Comparison of ENCODE assay signal across 7 mouse cellular contexts in genomic region chr5:35390848-35391655, GRCm38 (mm10). TPM values are rescaled to one million over a fixed set of nuclear protein-coding genes. Genes with fewer than 3 reads are reported as not detected.
DNase-seq lines count a peak whose midpoint lies in the region; ATAC-seq lines count a peak whose summit lies in the region.

No protein-coding gene starts in this region.

- 3% methylated on average over 22 of the region's 22 CpGs for WGBS in kidney, embryonic 15.5 days
- 2% methylated on average over 22 of the region's 22 CpGs for WGBS in embryonic facial prominence, embryonic 13.5 days
- WGBS in intestine, embryonic 16.5 days = 3% methylated on average over 22 of the region's 22 CpGs
- WGBS in neural tube, embryonic 13.5 days = 2% methylated on average over 22 of the region's 22 CpGs

- H3K27ac ChIP-seq in kidney, embryonic 15.5 days = no peak overlapping the region
- no peak overlapping the region for H3K27ac ChIP-seq in embryonic facial prominence, embryonic 13.5 days
- no peak overlapping the region for H3K27ac ChIP-seq in intestine, embryonic 16.5 days (ENCODE audit: low read length)
- H3K27ac ChIP-seq in neural tube, embryonic 13.5 days (replicated peaks) = no peak overlapping the region

- peaks cover 32% of the 10 kb centered on the region for H3K4me1 ChIP-seq in kidney, embryonic 15.5 days
- H3K4me1 ChIP-seq in embryonic facial prominence, embryonic 13.5 days = peaks cover 28% of the 10 kb centered on the region
- peaks cover 19% of the 10 kb centered on the region for H3K4me1 ChIP-seq in intestine, embryonic 16.5 days (ENCODE audit: control insufficient read depth, insufficient read depth, low read length)
- H3K4me1 ChIP-seq in neural tube, embryonic 13.5 days (replicated peaks) = peaks cover 23% of the 10 kb centered on the region

- peaks cover 100% of the 10 kb centered on the region for H3K27me3 ChIP-seq in kidney, embryonic 15.5 days
- peaks cover 100% of the 10 kb centered on the region for H3K27me3 ChIP-seq in embryonic facial prominence, embryonic 13.5 days
- H3K27me3 ChIP-seq in intestine, embryonic 16.5 days (replicated peaks; ENCODE audit: control insufficient read depth, insufficient read depth, low read length) = peaks cover 100% of the 10 kb centered on the region
- H3K27me3 ChIP-seq in neural tube, embryonic 13.5 days = peaks cover 100% of the 10 kb centered on the region

- H3K9ac ChIP-seq in kidney, embryonic 15.5 days = no peak overlapping the region
- H3K9ac ChIP-seq in embryonic facial prominence, embryonic 13.5 days = peak overlapping the region; percentile 49
- H3K9ac ChIP-seq in intestine, embryonic 16.5 days (ENCODE audit: low read depth, low read length) = no peak overlapping the region
- H3K9ac ChIP-seq in neural tube, embryonic 13.5 days = peak overlapping the region; percentile 54; the same call in 1 of the 2 replicates

- ATAC-seq in kidney, embryonic 15.5 days (replicated peaks; ENCODE audit: low FRiP score) = no peak
- no peak for ATAC-seq in embryonic facial prominence, embryonic 13.5 days (ENCODE audit: insufficient number of reproducible peaks, insufficient read depth, low FRiP score, low TSS enrichment, low read depth)
- ATAC-seq in intestine, embryonic 16.5 days = no peak
- ATAC-seq in neural tube, embryonic 13.5 days (ENCODE audit: low read depth) = no peak

- H3K36me3 ChIP-seq in kidney, embryonic 15.5 days = no peaks in the 10 kb centered on the region
- H3K36me3 ChIP-seq in embryonic facial prominence, embryonic 13.5 days = no peaks in the 10 kb centered on the region
- no peaks in the 10 kb centered on the region for H3K36me3 ChIP-seq in intestine, embryonic 16.5 days (ENCODE audit: control insufficient read depth, insufficient read depth, low read length)
- H3K36me3 ChIP-seq in neural tube, embryonic 13.5 days = no peaks in the 10 kb centered on the region

- DNase-seq in kidney, adult 18-20 months = no peak
- DNase-seq in c-Kit-positive CD71-positive TER-119-positive erythroid progenitor cells, embryonic 14.5 days (ENCODE audit: low spot score) = no peak
- DNase-seq in cerebellum, adult 11 months = no peak

- H3K4me3 ChIP-seq in kidney, embryonic 15.5 days (replicated peaks) = peak overlapping the region; percentile 33
- H3K4me3 ChIP-seq in embryonic facial prominence, embryonic 13.5 days = peak overlapping the region; percentile 43
- no peak overlapping the region; the same call in 1 of the 2 replicates for H3K4me3 ChIP-seq in intestine, embryonic 16.5 days (ENCODE audit: low read length)
- peak overlapping the region; percentile 40 for H3K4me3 ChIP-seq in neural tube, embryonic 13.5 days

- peak overlapping the region; percentile 57 for H3K4me2 ChIP-seq in kidney, embryonic 15.5 days
- peak overlapping the region; percentile 65 for H3K4me2 ChIP-seq in embryonic facial prominence, embryonic 13.5 days
- H3K4me2 ChIP-seq in intestine, embryonic 16.5 days (ENCODE audit: low read depth, low read length) = peak overlapping the region; percentile 45; the same call in 1 of the 2 replicates
- peak overlapping the region; percentile 42 for H3K4me2 ChIP-seq in neural tube, embryonic 13.5 days

- H3K9me3 ChIP-seq in kidney, embryonic 15.5 days (replicated peaks) = no peaks in the 10 kb centered on the region
- no peaks in the 10 kb centered on the region for H3K9me3 ChIP-seq in embryonic facial prominence, embryonic 13.5 days
- H3K9me3 ChIP-seq in intestine, embryonic 16.5 days (ENCODE audit: control insufficient read depth, low read length) = no peaks in the 10 kb centered on the region
- H3K9me3 ChIP-seq in neural tube, embryonic 13.5 days = no peaks in the 10 kb centered on the region

RNA-seq across cellular contexts. Expression of gene Hmx1, which starts 2.1 kb away (rescaled TPM):
- 0.31 and 0.52 TPM in 2 replicates for polyA plus RNA-seq in kidney, embryonic 15.5 days (2015; fragmentation: Nextera tagmentation; extraction: Ambion mirVana)
- 1.1 and 2.2 TPM in 2 replicates for polyA plus RNA-seq in embryonic facial prominence, embryonic 13.5 days (2015; fragmentation: Nextera tagmentation; extraction: Ambion mirVana)
- polyA plus RNA-seq in intestine, embryonic 16.5 days (2015; fragmentation: Nextera tagmentation; extraction: Ambion mirVana) = not detected in 2 replicates
- 8.7 and 12.3 TPM in 2 replicates for polyA plus RNA-seq in neural tube, embryonic 13.5 days (2015; fragmentation: Nextera tagmentation; extraction: Ambion mirVana)

Comparison
In these comparisons a context has a peak if more than half of its experiments do, and no peak if none do; other contexts are left out.
1. H3K9ac ChIP-seq: peak in embryonic facial prominence, embryonic 13.5 days (single experiment) and neural tube, embryonic 13.5 days (single experiment); none in kidney, embryonic 15.5 days (single experiment) and intestine, embryonic 16.5 days (single experiment).
2. Peak in every context shown above with its lines, with median percentiles within 50 percentile points of each other: H3K4me2 ChIP-seq.